Mouse (Mus musculus) CD8-positive naive resting alpha-beta T cell, adult 2 months (primary cell): ENCODE measurements at regions not wholly inside any gene's neighbourhood (a gene's known extent, or its start where the extent isn't known, plus 50 kb on each side); places are given as distances from the start of the nearest gene placed in this dataset.
"Not testable (repeated sequence)": the region's sequence is repeated elsewhere in the genome, so short reads cannot be mapped to it uniquely, and the experiment has no call there.

Source experiments
- DNase-seq, 2 experiments: peaks; one replicate each; pipeline ENCODE4 v3.0.0; 2022; ENCODE audit warnings: low read depth in 2 of 2, low spot score in 2 of 2

DNA sequence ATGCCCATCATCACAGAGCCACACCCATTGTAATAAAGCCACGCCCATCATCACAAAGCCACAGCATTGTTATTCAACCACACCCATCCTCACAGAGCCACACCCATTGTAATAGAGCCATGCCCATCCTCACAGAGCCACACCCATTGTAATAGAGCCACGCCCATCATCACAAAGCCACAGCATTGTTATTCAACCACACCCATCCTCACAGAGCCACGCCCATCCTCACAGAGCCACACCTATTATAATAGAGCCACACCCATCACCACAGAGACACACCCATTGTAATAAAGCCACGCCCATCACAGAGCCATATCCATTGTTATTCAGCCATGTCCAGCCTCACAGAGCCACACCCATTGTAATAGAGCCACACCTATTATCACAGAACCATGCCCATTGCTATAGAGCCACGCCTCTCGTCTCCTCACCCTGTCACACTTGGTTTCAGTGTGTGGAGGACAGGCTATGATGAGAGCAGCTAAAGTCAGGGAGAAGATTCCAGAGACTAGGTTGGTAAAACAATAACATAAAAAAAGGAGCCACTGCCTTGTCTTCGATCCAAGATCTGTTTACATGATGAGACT lies 85.6 kb downstream of the Gxylt1 start:
- no peak for DNase-seq

DNA sequence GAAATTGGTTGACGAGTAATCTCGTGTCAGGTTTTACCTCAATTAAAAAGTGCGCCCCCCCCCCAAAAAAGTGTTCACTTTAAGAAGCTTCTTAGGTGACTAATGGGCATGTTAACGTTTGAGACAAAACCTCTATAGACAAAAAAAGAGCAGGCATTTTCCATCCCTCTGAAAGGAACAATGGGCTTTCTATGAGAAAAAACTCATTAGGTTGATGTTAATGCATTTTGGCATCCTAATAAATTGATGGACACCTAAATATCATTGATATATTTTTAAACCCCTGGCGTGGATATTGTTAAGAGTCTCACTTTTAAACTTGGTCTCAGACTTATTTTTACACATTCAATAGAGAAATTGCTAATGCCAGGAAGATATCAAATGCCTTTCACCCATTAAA lies 98.8 kb downstream of the Gxylt1 start:
- DNase-seq, result no peak

DNA sequence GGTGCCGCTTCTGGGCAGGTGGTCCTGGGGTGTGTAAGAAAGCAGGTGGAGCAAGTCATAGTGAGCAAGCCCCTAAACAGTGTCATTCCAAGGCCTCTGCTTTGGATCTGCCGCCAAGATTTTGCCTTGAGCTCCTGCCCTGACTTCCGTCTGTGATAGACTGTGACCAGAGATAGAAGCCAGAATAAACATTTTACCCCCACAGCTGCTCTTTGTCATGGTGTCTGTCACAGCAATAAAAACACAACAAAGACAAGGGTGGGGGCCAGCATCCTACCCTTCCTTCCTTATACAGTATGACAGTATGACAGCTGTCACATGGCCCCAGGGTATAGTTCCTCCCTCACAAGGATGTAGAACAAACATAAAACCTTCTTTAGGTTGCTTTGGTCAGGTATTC lies 106.2 kb downstream of the Gxylt1 start:
- DNase-seq, result no peak

DNA sequence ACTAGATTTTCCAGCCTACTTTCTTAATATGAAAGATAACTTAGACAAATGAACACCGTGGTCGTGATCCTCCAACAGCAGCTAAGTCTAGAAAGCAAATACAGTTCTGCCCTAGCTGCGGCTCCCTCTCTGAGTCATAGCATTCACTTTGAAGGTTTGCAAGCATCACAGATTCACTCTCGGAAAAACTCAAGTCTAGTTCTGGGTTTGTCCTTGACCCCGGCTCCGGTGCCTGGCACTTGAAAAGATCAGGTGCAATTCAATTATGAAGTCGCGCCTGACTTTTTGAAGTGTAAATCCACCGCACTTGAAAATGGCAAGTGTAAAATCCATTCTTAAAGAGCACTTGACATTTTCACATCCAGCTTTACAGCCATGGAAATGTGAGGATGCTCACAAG lies 107.5 kb downstream of the Gxylt1 start:
- no peak for DNase-seq

DNA sequence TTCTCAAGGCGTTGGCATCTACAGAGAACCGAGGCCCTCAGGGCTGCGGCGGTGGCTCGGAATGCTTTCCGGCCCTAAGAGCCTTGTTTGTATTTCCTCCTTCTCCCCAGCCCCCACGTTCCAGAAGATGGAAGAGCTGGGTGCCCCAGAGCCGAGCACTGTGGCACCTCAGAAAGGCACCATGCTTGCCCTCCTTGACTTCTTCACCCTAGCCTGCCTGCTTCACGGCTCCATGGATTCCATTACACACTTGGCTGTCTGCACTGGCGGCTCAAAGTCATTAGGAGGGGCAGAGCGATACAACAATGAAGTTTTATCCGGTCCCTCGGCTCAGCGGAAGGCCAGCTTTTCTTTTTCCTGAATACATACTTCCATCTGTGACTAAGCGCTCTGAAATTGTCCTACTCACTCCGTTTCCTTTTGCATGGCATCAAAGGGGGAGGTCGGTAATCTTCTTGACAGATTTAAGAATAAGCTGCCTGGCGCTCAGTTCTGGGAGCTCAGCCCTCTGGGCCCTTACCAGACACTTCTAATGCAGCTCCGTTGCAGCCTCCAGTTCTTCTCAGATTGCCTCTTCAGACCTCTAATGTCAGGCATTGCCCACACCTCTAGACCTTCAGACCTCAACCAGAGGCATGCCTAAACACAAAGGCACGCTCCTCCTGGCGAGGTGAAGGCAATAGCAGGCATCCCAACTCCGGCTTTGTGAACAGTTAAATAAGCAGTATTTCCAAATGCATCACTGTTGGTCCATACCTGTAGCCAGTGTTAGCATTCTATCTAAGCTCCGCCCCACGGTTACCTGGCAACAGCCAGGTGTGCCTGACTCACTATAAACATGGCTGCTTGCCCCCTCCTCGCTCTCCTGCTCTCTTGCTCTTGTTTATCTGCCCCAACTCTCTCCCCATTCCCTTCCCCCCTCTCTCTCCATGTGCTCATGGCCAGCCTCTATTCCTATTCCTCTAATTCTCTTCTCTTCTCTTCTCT lies 112.8 kb downstream of the Gxylt1 start:
- DNase-seq, result no peak

DNA sequence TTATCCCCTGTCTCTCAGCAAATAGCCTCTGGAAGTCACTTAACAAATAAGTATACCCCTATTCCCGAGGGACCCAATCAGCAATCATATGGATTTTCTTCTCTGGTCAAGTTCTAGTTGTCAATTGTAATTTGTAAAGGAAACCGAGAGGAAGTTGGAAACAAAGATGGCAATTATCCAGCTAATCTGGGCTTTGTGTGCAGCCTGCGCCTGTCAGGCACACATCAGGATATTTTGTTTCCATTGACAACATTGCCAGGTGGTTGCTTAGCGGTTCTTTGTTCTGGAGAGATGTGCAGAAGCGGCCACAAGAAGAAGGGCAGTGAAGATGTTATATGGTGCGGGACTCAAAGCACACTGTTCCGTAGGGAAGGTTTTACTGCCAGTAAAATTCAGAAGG lies 113.7 kb downstream of the Gxylt1 start:
- DNase-seq, result no peak

DNA sequence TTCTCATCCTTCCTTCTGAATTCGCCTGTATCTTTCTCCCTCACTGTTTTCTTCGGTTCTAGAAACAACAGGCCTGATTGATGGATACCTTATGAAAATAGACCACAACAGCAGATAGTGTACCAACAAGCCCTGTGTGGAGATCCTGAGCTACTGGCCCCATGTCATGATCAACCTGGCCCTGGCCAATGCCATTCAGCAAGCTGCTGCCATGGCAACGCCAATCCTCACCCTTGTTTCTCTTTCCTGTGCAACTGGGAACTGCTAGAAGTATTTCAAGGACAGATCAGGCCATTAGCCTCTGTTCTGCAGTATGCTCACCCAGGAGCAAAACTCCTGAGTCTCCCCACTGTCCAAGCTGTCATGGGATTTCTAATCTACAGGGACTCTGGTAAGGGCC lies 119.2 kb downstream of the Gxylt1 start:
- DNase-seq, result no peak

DNA sequence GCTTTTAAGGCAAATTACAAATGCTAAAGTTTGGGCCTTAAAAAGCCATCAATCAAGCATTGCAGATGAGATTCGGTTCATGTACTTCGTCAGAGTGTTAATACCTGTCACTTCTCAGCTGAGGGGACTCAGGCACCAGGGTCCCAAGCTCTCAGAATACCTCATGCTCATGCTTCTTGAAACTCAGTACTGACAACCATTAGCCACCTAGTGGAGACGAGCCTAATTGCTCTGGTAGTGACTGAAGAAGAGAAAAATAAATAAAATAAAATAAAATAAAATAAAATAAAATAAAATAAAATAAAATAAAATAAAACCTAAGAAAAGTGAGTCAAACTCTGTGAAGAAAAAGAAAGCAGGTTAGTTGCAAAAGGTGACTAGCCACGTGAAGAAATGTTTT lies 121.0 kb downstream of the Gxylt1 start:
- DNase-seq, result no peak

DNA sequence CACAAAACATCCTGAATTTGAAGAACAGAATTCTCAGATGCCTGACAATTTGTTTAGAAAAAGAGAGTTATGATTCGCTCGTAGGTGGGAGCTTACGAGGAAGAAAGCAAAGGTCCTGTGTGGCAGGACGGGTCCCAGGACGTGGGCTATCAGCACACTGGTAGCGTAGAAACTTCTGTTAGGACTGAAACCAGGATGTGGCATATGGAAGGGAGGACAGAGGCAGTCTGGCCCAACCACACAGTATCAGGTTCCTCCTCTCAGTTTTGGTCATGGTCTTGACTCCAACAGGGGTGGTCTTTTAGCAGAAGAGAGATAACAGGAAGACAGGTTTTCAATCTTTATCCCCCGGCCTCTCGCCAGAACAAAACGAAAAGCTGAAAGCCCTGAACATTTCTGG lies 130.1 kb downstream of the Gxylt1 start:
- DNase-seq, result no peak

DNA sequence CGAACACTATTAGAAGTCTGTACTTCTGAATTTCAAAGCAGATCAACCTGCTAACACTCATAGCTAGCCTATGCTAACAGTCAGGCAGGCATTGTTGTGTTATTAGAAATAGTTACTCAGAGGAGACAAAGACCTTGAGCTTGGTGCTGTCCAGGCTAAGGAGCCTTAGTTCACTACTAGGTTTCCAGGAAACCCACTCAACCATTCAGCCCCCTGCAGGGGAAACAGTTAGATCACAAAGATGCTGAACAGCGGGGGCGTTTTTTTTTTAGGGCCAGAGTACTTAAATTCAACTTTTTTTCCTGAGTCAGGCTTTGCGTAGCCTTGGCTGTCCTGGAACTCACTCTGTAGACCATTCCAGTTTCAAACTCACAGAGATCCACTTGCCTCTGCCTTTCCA lies 130.7 kb downstream of the Gxylt1 start:
- DNase-seq, result no peak

DNA sequence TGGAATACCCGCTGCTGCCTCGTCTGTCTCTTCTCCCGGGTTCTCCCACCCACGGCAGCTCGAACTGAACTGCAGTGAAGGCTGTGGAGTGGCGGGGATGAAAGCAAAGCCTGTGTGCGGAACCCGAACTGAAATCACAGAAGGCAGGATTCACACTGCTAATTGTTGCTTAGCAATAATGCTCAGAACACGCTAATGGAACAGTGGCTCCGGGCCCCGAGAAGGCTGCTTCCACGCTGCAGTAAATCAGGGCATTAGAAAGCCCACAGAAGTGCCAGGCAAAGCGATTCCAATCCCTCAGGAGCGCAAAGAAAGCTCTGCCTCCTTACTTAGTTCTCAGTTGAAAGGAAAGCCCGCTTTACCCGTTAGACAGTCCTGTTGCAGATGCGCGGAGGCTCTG lies 141.6 kb downstream of the Gxylt1 start:
- no peak for DNase-seq

DNA sequence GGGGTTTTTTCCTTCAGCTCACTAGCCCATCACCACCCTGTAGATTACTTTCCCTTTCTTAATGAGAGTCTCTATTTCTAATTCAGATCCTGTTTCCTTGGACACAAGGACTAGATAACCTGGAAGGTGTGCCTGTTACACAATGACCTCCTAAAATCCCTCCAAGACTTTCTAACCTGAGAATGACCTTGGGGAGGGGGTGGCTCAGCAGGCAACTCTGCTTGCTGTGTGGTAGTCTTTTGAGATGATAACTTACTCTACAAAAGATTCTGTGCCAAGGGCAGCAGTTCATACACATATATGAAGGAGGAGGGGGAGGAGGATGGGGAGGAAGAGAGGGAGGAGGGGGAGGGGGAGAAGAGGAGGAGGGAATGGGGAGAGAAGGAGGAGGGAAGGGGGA lies 143.9 kb downstream of the Gxylt1 start:
- DNase-seq, result no peak

DNA sequence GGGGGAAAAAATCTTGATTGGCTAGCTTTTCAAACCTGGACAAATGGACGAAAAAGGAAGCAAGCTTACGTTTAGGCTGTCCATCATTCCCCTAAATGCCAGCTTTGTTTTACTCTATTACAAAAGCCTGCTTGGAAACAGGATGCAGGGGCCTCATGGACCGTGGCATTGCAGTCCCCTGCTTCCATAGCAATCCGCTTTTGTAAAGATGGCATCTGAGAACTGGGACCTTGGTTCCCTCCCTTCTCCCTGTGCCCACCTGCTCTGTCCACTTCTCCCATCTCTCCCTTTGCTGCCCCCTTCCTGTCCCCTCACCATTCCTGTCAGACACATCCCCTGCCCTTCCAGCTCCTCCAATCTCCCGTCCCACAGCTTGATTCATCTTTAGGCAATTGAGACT lies 149.7 kb downstream of the Gxylt1 start:
- DNase-seq, result no peak

DNA sequence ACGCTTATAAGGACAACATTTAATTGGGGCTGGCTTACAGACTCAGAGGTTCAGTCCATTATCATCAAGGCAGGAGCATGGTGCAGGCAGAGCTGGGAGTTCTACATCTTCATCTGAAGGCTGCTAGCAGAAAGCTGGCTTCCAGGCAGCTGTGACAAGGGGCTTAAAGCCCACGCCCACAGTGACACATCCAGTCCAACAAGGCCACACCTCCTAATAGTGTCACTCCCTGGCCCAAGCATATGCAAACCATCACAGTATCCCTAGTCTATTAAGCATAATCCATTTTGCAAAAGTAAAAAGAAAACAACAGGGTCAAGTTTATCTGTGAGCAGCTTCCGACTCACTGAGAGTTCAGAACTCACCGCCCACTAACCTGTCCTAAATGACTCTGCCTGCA lies 153.8 kb downstream of the Gxylt1 start:
- DNase-seq, result no peak

DNA sequence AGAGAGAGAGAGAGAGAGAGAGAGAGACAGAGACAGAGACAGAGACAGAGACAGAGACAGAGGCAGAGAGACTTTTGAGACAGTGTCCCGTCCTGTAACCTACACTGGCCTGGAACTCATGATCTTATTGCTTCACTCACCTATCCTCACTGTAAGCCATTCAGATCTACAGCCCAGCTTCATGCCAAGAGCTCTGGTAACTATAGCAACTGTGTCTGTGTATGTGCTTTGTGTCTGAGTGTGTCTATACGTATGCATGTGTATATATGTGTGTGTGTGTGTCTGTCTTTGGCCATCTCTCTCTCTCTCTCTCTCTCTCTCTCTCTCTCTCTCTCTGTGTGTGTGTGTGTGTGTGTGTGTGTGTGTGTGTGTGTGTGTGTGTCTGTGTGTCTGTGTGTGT lies 157.2 kb downstream of the Gxylt1 start:
- not testable (repeated sequence) for DNase-seq

DNA sequence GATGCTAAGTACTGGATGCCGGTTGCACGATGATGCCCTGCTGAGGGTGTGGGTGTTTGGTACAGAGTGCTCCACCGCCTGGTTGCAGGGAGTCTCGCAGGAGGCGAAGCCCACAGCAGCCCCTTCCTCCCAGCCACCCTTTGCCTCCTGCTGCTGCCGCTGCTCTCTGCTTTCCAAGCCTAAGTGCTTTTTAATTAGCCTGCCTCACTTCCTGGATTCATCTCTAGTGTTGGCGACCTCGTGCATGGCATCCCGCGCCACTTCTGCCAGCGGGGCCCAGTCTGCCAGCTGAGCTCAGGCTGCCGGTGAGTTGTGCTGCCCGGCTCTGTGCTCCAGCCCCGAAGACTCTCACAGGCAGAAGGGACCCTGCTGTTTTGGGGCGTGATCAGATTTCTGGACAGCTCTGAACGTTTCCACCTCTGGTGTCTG lies 159.3 kb downstream of the Gxylt1 start:
- DNase-seq, result no peak

DNA sequence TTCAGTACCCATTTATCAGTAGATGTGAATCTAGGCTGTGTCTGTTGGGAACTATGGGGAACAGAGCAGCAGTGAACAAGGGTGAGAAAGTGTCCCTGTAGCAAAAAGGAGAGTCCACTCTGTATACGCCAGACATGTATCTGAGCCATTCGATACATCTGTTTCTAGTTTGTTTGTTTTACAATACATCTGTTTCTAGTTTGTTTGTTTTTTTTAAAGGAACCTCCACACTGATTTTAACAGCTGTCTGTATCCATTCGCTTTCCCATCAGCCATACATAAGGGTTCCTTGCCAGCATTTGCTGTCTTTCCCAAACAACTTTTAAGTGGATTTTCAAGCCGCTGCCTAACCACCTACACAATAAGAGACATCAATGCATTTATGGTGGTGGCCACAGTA lies 170.0 kb downstream of the Gxylt1 start:
- no peak for DNase-seq

DNA sequence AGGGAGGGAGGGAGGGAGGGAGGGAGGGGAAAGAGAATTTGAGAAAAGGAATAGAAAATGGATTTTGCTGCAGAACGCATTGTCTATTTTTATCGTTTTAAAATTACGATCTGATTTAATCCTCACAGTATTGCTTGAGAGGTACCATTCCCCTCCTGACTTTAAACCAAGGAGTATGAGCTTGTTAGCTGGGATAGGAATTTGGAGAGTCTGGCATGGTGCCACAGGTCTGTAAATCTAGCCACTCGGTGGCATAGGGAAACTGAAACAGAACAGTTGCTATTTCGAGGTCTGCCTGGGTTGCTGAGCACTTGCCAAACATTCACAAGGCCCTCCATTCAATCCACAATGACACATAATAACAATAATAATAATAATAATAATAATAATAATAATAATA lies 171.6 kb downstream of the Gxylt1 start:
- DNase-seq, result no peak

DNA sequence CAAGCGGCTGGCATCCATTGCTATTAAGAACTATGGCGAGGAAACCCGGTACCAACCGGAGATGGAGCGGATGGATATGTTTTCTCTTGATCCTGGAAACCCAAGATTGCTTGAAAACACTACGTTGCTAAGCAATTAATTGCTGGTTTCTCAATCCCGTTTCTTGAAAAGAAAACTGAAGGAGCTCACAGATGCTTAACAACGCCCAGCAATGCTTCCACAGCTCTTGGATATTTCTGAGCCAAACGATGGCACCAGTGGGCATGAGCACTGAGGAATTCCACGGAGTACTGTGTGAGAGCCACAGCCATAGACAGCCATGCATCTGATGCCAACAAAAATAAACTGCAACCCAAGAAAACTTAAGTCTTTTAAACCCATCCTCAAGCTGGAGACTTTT lies 173.1 kb downstream of the Gxylt1 start:
- no peak for DNase-seq

DNA sequence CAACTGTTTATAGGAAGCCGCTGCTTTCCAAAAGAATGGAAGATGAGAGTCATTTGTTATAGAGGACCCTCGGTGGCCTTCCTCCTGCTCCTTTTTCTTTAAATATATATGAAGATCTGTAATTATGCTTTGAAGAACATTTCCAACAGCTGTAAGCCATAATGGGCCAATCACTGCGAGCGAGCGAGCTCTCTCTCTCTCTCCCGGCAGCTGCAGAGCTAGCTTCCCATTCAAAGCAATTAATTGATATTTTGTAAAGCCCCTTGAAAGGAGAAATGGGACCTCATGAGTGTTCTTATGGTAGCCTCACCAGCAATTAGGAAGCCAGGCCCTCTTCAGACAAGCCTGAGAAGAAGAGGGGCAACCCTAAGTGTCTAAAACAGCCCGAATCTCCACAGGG lies 174.1 kb downstream of the Gxylt1 start:
- DNase-seq, result no peak

DNA sequence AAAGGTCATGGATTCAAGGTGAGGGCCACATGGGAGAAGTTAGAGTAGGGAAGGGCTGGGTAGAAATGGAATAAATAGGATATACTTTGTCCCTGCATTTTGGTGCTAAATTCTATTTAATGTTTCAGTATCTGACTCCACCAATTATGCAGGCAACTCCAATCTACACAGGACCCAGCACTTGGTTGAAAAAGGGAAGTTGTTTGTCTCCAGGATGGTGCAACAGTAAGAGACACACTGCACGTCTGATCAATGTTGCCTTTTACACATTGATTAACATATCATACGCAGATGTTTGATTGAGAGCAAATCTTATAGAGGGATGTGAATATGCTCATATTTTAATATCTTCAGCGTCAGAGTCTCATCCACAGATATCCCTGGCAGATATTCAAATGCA lies 175.1 kb downstream of the Gxylt1 start:
- DNase-seq, result no peak

DNA sequence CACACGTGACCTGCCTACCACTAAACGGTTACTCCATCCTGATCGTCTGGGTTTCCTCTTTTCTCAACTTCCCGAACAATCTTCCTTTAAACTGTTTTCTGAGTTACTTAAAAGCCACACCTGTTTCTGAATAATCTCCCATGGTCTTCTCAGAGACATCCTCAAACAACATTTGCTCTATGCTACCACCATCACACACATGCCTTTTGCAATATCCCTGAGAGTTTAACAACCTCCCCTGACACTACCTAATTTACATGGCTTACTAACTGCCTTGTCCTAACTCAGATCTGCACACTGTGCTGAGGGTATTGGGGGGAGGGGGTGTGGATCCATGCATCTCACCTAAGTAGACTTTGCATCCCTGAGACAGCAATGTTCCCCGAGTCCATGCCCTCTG lies 178.6 kb downstream of the Gxylt1 start:
- DNase-seq, result no peak

DNA sequence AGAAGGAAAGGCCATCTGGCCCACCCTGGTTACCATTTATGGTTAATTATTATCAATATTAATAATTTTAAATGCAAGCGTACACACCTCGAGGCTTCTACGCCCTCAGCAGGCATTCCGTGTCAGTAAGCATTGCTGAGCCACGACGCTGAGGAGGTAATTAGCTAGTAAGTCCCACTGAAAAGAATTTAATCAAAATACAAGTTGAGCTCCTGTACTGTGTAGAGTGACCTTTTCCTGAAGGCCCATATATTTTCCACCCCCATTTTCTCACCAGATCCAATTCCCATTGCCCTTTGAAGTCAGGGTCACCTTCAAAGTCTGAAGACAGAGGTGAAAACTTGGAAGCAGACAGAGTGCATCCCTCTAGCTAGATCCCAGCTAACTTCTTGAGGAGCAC lies 179.8 kb downstream of the Gxylt1 start:
- no peak for DNase-seq
